ENCODE assay signal across 8 mouse cellular contexts in the genomic region with DNA sequence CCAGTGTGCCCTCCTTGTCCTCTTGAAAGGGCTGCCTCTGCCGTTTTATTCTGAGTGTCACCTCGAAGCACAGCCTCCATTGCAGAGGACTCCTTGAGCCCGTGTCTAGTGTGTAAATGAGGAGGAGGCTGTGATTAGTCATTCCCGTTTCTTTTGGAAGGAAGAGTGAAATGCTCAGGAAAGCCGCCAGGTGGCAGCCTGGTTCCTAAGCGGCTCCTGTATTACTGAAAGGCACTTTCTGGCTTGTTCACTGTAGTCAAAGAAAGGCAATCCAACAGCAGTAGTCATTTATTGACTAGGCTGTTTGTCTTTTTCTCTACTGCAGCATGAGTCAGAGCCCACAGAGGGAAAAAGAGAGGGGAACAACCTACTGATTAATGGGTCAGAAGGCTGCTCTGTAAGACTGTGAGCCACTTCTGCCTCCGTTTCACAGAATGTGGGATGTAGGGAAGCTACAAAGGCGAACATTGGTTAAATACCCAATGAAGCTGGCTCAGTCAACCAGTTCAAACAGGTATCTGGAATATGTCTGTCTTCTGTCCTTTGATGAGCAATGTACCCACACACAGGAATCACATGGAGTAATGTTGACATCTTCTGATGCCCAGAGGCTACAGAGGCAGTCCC.
DNase-seq lines count a peak whose midpoint lies in the region; ATAC-seq lines count a peak whose summit lies in the region.

No protein-coding gene starts in this region.

- peak; percentile 84 for ATAC-seq in hindbrain, embryonic 14.5 days (ENCODE audit: low FRiP score)

- H3K4me3 ChIP-seq in hindbrain, embryonic 14.5 days (replicated peaks; ENCODE audit: low read length), result peak overlapping the region; percentile 16; the same call in 1 of the 2 replicates

- H3K9ac ChIP-seq in hindbrain, embryonic 14.5 days, result peak overlapping the region; percentile 44; the same call in 1 of the 2 replicates

- peak overlapping the region; percentile 47 for H3K4me2 ChIP-seq in hindbrain, embryonic 14.5 days (replicated peaks)

- no peaks in the 10 kb centered on the region for H3K9me3 ChIP-seq in hindbrain, embryonic 14.5 days (ENCODE audit: control insufficient read depth, low read length)

- peak overlapping the region; percentile 23; the same call in 1 of the 2 replicates for H3K27ac ChIP-seq in hindbrain, embryonic 14.5 days

- no peaks in the 10 kb centered on the region for H3K27me3 ChIP-seq in hindbrain, embryonic 14.5 days (ENCODE audit: control insufficient read depth, insufficient read depth, low read length)

- peak; percentile 80 for DNase-seq in R1 (ENCODE audit: low read depth, low spot score)
- DNase-seq in cerebellum, postnatal 36 days, result peak; percentile 89 to 93
- peak; percentile 61 for DNase-seq in gastrocnemius, adult 18-20 months (ENCODE audit: low spot score)
- peak; percentile 91 for DNase-seq in hindbrain, embryonic 14.5 days (ENCODE audit: low spot score)
- peak; percentile 83 to 86 for DNase-seq in layer of hippocampus, postnatal 25 days (ENCODE audit: extremely low spot score in 1 of 2, low spot score in 1 of 2)
- DNase-seq in lung, postnatal 10 days, result peak; percentile 87
- DNase-seq in retina, adult 2 months (ENCODE audit: low read depth, low spot score), result peak; percentile 44
- peak; percentile 67 for DNase-seq in thymus, postnatal 4 days

- 19% methylated on average over 8 of the region's 8 CpGs for WGBS in hindbrain, embryonic 14.5 days

- H3K4me1 ChIP-seq in hindbrain, embryonic 14.5 days (replicated peaks; ENCODE audit: control insufficient read depth, insufficient read depth, low read length), result peaks cover 7% of the 10 kb centered on the region

- no peaks in the 10 kb centered on the region for H3K36me3 ChIP-seq in hindbrain, embryonic 14.5 days (replicated peaks; ENCODE audit: control insufficient read depth, insufficient read depth)

Comparison
In these comparisons a context has a peak if more than half of its experiments do, and no peak if none do; other contexts are left out.
1. Peak in every context shown above with its lines: DNase-seq, ATAC-seq, H3K4me3 ChIP-seq and H3K27ac ChIP-seq.